Mouse (Mus musculus): ENCODE measurements around the gene Daam1.

- no peak for TF ChIP-seq CTCF (IDR thresholded peaks at IDR 0.05; ENCODE audit: control insufficient read depth, insufficient read depth, low read length)
- no peak for TF ChIP-seq POLR2A (IDR thresholded peaks at IDR 0.05; ENCODE audit: borderline replicate concordance, control insufficient read depth, low read depth, low read length)
Measured at GRCm38 (mm10) chr12:71996920-71997319, 166.0 kb downstream of the Daam1 start.

Measured in bone marrow, adult 2 months (tissue).